Mouse (Mus musculus): ENCODE results near the gene Rabep2. TPM values are rescaled to one million over a fixed set of nuclear protein-coding genes. Genes with fewer than 3 reads are reported as not detected.
A peak's percentile ranks its signal among the peaks of the same experiment; 100 is the strongest.

Gene Rabep2
- polyA plus RNA-seq, 1 experiment from 2014 or later = 28.4 TPM

- Histone ChIP-seq H3K9ac (replicated peaks; ENCODE audit: low read depth, low read length) (no peak overlapping the region), H3K36me3 (ENCODE audit: control insufficient read depth, insufficient read depth, low read length) (no peaks in the 10 kb centered on the region), H3K4me1 (ENCODE audit: control insufficient read depth, insufficient read depth, low read length) (0 out of 2 replicates have a peak, but pooled peaks cover 3% of the 10 kb centered on the region), H3K4me3 (ENCODE audit: low read depth, low read length) (no peak overlapping the region), H3K27me3 (ENCODE audit: control insufficient read depth, insufficient read depth, low read length) (no peaks in the 10 kb centered on the region), H3K27ac (ENCODE audit: low read length) (no peak overlapping the region), H3K4me2 (replicated peaks; ENCODE audit: low read depth, low read length) (no peak overlapping the region), H3K9me3 (ENCODE audit: control insufficient read depth, low read depth, low read length) (no peaks in the 10 kb centered on the region; the same call in 1 of the 2 replicates)
- WGBS = 87% methylated on average over 6 of the region's 6 CpGs
- ATAC-seq (ENCODE audit: insufficient number of reproducible peaks, insufficient read depth, low FRiP score, low read depth) = no peak
Observed at GRCm38 (mm10) chr7:126424161-126424560, 4.4 kb upstream of the Rabep2 start.

DNA sequence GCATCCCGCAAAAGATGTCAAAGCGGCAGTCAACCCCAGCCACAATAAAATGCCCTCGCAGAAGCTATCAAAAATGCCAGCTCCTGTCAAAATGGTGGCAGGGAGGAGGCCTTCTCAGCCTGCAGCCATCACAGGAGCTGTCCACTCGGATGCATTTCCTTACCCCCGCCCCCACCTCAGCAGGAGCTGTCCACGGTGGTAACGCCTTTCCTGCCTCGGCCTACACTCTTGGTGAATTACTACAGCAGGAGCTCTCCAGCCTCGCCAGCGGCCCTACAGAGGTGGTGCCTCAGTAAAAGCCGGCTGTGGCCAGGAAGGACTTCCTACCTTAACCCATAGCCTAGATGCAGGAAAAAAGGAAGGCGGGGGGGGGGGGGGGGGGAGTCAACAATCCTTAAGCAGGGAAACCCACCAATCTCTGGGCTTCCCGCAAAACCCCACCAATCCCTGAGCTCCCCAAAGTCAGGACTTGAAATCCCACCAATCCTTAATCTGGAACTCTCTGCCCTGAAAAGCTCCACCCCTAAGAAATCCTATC is 1.2 kb upstream of the Rabep2 start:
- Histone ChIP-seq H3K27ac (ENCODE audit: low read length) (no peak overlapping the region), H3K36me3 (ENCODE audit: control insufficient read depth, insufficient read depth, low read length) (no peaks in the 10 kb centered on the region), H3K4me1 (ENCODE audit: control insufficient read depth, insufficient read depth, low read length) (peaks cover 10% of the 10 kb centered on the region), H3K9me3 (ENCODE audit: control insufficient read depth, low read depth, low read length) (no peaks in the 10 kb centered on the region; the same call in 1 of the 2 replicates), H3K4me2 (replicated peaks; ENCODE audit: low read depth, low read length) (no peak overlapping the region), H3K4me3 (ENCODE audit: low read depth, low read length) (no peak overlapping the region), H3K27me3 (ENCODE audit: control insufficient read depth, insufficient read depth, low read length) (no peaks in the 10 kb centered on the region), H3K9ac (replicated peaks; ENCODE audit: low read depth, low read length) (no peak overlapping the region)
- no peak for ATAC-seq (ENCODE audit: insufficient number of reproducible peaks, insufficient read depth, low FRiP score, low read depth)
- WGBS = 45% methylated on average over 12 of the region's 13 CpGs

DNA sequence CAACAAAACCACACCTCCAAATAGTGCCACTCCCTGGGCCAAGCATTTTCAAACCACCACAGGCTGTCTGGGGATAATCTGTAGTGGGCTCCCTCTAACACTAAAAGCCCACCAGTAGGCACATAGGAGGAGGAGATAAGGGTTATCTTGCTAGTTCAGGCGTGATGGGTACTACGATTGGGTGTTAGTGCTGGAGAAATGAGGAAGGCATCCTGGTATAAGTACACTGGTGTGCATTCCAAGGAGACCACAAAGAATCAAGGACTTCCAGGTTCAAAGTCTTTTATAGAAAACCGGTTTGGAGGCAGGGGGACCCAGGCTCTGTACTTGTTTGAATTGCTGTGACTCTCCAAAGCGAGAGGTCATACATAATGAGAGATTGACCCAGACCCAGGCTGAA is 405 bp upstream of the Rabep2 start:
- peak; percentile 1; the same call in 1 of the 2 replicates for ATAC-seq (ENCODE audit: insufficient number of reproducible peaks, insufficient read depth, low FRiP score, low read depth)
- no peaks in the 10 kb centered on the region for H3K36me3 ChIP-seq (ENCODE audit: control insufficient read depth, insufficient read depth, low read length)
- H3K9ac ChIP-seq (replicated peaks; ENCODE audit: low read depth, low read length) = peak overlapping the region; percentile 61
- H3K4me2 ChIP-seq (replicated peaks; ENCODE audit: low read depth, low read length) = peak overlapping the region; percentile 75
- H3K4me1 ChIP-seq (ENCODE audit: control insufficient read depth, insufficient read depth, low read length) = peaks cover 10% of the 10 kb centered on the region
- 10% methylated on average over 4 of the region's 4 CpGs for WGBS
- no peaks in the 10 kb centered on the region; the same call in 1 of the 2 replicates for H3K9me3 ChIP-seq (ENCODE audit: control insufficient read depth, low read depth, low read length)
- no peaks in the 10 kb centered on the region for H3K27me3 ChIP-seq (ENCODE audit: control insufficient read depth, insufficient read depth, low read length)
- H3K27ac ChIP-seq (ENCODE audit: low read length) = peak overlapping the region; percentile 84
- peak overlapping the region; percentile 67 for H3K4me3 ChIP-seq (ENCODE audit: low read depth, low read length)

GRCm38 (mm10) chr7:126429503-126429898 is 942 bp downstream of the Rabep2 start:
- Histone ChIP-seq H3K4me2 (replicated peaks; ENCODE audit: low read depth, low read length) (peak overlapping the region; percentile 75), H3K27ac (ENCODE audit: low read length) (peak overlapping the region; percentile 84; the same call in 1 of the 2 replicates), H3K36me3 (ENCODE audit: control insufficient read depth, insufficient read depth, low read length) (peaks cover 8% of the 10 kb centered on the region; the same call in 1 of the 2 replicates), H3K9ac (replicated peaks; ENCODE audit: low read depth, low read length) (peak overlapping the region; percentile 61; the same call in 1 of the 2 replicates), H3K27me3 (ENCODE audit: control insufficient read depth, insufficient read depth, low read length) (no peaks in the 10 kb centered on the region), H3K4me1 (ENCODE audit: control insufficient read depth, insufficient read depth, low read length) (peaks cover 10% of the 10 kb centered on the region), H3K9me3 (ENCODE audit: control insufficient read depth, low read depth, low read length) (no peaks in the 10 kb centered on the region; the same call in 1 of the 2 replicates), H3K4me3 (ENCODE audit: low read depth, low read length) (peak overlapping the region; percentile 67)
- 25% methylated on average over 15 of the region's 15 CpGs for WGBS
- peak; percentile 5; the same call in 1 of the 2 replicates for ATAC-seq (ENCODE audit: insufficient number of reproducible peaks, insufficient read depth, low FRiP score, low read depth)

- Histone ChIP-seq H3K9me3 (ENCODE audit: control insufficient read depth, low read depth, low read length) (no peaks in the 10 kb centered on the region; the same call in 1 of the 2 replicates), H3K27ac (ENCODE audit: low read length) (no peak overlapping the region), H3K9ac (replicated peaks; ENCODE audit: low read depth, low read length) (no peak overlapping the region), H3K4me3 (ENCODE audit: low read depth, low read length) (no peak overlapping the region), H3K4me2 (replicated peaks; ENCODE audit: low read depth, low read length) (peak overlapping the region; percentile 75; the same call in 1 of the 2 replicates), H3K4me1 (ENCODE audit: control insufficient read depth, insufficient read depth, low read length) (peaks cover 10% of the 10 kb centered on the region), H3K27me3 (ENCODE audit: control insufficient read depth, insufficient read depth, low read length) (no peaks in the 10 kb centered on the region), H3K36me3 (ENCODE audit: control insufficient read depth, insufficient read depth, low read length) (peaks cover 8% of the 10 kb centered on the region; the same call in 1 of the 2 replicates)
- no peak for ATAC-seq (ENCODE audit: insufficient number of reproducible peaks, insufficient read depth, low FRiP score, low read depth)
Observed at GRCm38 (mm10) chr7:126430167-126430566, 1.6 kb downstream of the Rabep2 start.

GRCm38 (mm10) chr7:126434726-126435125 is 6.2 kb downstream of the Rabep2 start:
- H3K4me2 ChIP-seq (replicated peaks; ENCODE audit: low read depth, low read length) = no peak overlapping the region
- H3K36me3 ChIP-seq (ENCODE audit: control insufficient read depth, insufficient read depth, low read length) = peaks cover 8% of the 10 kb centered on the region; the same call in 1 of the 2 replicates
- WGBS = 88% methylated on average over 7 of the region's 7 CpGs
- H3K4me1 ChIP-seq (ENCODE audit: control insufficient read depth, insufficient read depth, low read length) = peaks cover 4% of the 10 kb centered on the region
- no peak overlapping the region for H3K27ac ChIP-seq (ENCODE audit: low read length)
- no peaks in the 10 kb centered on the region for H3K9me3 ChIP-seq (ENCODE audit: control insufficient read depth, low read depth, low read length)
- H3K9ac ChIP-seq (replicated peaks; ENCODE audit: low read depth, low read length) = no peak overlapping the region
- no peaks in the 10 kb centered on the region for H3K27me3 ChIP-seq (ENCODE audit: control insufficient read depth, insufficient read depth, low read length)
- no peak overlapping the region for H3K4me3 ChIP-seq (ENCODE audit: low read depth, low read length)
- no peak for ATAC-seq (ENCODE audit: insufficient number of reproducible peaks, insufficient read depth, low FRiP score, low read depth)

- H3K4me2 ChIP-seq (replicated peaks; ENCODE audit: low read depth, low read length) = no peak overlapping the region
- H3K36me3 ChIP-seq (ENCODE audit: control insufficient read depth, insufficient read depth, low read length) = peaks cover 8% of the 10 kb centered on the region; the same call in 1 of the 2 replicates
- H3K27me3 ChIP-seq (ENCODE audit: control insufficient read depth, insufficient read depth, low read length) = no peaks in the 10 kb centered on the region
- H3K4me1 ChIP-seq (ENCODE audit: control insufficient read depth, insufficient read depth, low read length) = no peaks in the 10 kb centered on the region
- no peaks in the 10 kb centered on the region for H3K9me3 ChIP-seq (ENCODE audit: control insufficient read depth, low read depth, low read length)
- no peak overlapping the region for H3K27ac ChIP-seq (ENCODE audit: low read length)
- H3K9ac ChIP-seq (replicated peaks; ENCODE audit: low read depth, low read length) = no peak overlapping the region
- H3K4me3 ChIP-seq (ENCODE audit: low read depth, low read length) = no peak overlapping the region
- 79% methylated on average over 3 of the region's 3 CpGs for WGBS
- ATAC-seq (ENCODE audit: insufficient number of reproducible peaks, insufficient read depth, low FRiP score, low read depth) = no peak
Observed at GRCm38 (mm10) chr7:126435801-126436200, 7.2 kb downstream of the Rabep2 start.

DNA sequence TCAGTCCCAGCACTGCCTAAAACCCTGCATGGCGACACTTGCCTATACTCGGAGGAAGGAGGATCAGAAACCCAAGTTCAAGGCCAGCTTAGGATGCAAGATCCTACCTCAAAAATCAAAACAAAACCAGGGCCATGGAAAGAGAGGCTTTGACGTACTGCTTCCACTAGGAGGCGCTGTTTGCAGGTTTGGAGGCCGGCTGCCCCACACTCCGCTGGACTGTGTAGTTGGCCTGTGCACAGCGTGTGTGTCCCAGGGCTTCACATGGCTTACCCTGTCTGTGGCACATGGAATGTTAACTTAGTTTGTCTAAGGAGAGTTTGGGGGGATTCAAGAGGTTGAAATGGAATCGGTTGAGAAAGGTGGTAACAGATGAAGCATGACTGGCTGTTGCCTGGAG is 8.3 kb downstream of the Rabep2 start:
- Histone ChIP-seq H3K4me1 (ENCODE audit: control insufficient read depth, insufficient read depth, low read length) (no peaks in the 10 kb centered on the region), H3K4me3 (ENCODE audit: low read depth, low read length) (no peak overlapping the region), H3K9me3 (ENCODE audit: control insufficient read depth, low read depth, low read length) (no peaks in the 10 kb centered on the region), H3K4me2 (replicated peaks; ENCODE audit: low read depth, low read length) (no peak overlapping the region), H3K27ac (ENCODE audit: low read length) (no peak overlapping the region), H3K27me3 (ENCODE audit: control insufficient read depth, insufficient read depth, low read length) (no peaks in the 10 kb centered on the region), H3K9ac (replicated peaks; ENCODE audit: low read depth, low read length) (no peak overlapping the region), H3K36me3 (ENCODE audit: control insufficient read depth, insufficient read depth, low read length) (peaks cover 8% of the 10 kb centered on the region; the same call in 1 of the 2 replicates)
- WGBS = 21% methylated on average over 8 of the region's 8 CpGs
- ATAC-seq (ENCODE audit: insufficient number of reproducible peaks, insufficient read depth, low FRiP score, low read depth) = no peak

GRCm38 (mm10) chr7:126440134-126440533 is 11.6 kb downstream of the Rabep2 start:
- WGBS = 69% methylated on average over 9 of the region's 9 CpGs
- Histone ChIP-seq H3K36me3 (ENCODE audit: control insufficient read depth, insufficient read depth, low read length) (peaks cover 11% of the 10 kb centered on the region), H3K4me1 (ENCODE audit: control insufficient read depth, insufficient read depth, low read length) (no peaks in the 10 kb centered on the region), H3K27ac (ENCODE audit: low read length) (no peak overlapping the region), H3K9me3 (ENCODE audit: control insufficient read depth, low read depth, low read length) (no peaks in the 10 kb centered on the region), H3K4me3 (ENCODE audit: low read depth, low read length) (no peak overlapping the region), H3K4me2 (replicated peaks; ENCODE audit: low read depth, low read length) (no peak overlapping the region), H3K27me3 (ENCODE audit: control insufficient read depth, insufficient read depth, low read length) (no peaks in the 10 kb centered on the region), H3K9ac (replicated peaks; ENCODE audit: low read depth, low read length) (no peak overlapping the region)
- ATAC-seq (ENCODE audit: insufficient number of reproducible peaks, insufficient read depth, low FRiP score, low read depth) = no peak

All from stomach, embryonic 14.5 days (tissue).